Mouse (Mus musculus) urinary bladder, adult 2 months (tissue): ENCODE data around the gene Sp1. TPM values are rescaled to one million over a fixed set of nuclear protein-coding genes. Genes with fewer than 3 reads are reported as not detected.

Experiments
- DNase-seq: peaks from one replicate; pipeline ENCODE4 v3.0.0; 2022; ENCODE audit warnings: low spot score
- polyA plus RNA-seq: library from polyadenylated mRNA; depleted of rRNA; stranded (reverse); fragments of >200 nt; gene quantifications from 2 replicates; pipeline ENCODE4 v1.2.3, GENCODE M21; 2012

The Sp1 gene
- polyA plus RNA-seq, 1 experiment, result 19.1 TPM

DNA sequence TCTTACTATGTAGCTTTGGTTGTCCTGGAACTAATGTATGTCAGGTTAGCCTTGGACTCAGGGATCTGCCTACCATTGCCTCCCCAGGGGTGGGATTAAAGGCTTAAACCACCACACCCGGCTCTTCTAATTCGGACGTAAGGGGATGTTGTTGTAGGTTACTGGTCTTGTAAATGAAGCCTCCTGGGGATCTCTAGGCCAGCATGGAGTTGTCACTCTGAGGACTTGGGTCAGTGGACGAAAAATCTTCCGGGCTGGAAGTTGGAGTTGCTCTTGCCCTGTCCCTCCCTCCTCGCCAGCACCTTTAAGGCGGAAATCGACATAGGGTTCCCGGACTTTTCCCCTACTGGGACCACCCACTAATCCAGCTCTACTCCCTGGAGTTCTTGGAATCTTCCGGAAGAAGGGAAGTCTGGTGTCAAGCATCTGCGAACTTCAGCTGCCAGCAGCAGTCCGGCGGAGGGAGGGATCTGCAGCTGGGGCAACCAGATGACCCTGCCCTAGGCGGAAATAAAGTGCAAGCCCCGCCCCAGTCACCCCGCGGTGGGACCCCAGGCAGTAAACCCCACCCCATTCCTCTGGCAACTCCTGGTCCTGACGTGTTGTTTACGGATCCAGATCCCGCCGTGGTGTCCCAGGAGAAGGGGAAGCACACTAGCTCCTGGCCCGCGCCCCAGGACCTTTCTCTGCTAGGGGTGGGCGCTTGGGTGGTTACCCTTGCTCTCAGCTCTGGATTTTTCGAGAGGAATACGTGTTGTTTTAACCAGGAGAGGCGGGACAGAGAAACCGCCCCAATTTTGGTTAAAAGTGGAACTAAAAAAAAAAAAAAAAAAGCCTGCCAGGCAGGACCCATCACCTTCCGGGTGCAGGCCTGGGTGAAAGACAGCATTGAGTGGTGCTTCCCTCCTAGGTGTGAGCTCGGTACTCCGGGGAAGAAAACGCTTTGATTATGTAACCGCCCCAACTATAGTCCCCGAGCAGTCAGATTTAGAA lies 6.4 kb upstream of the Sp1 start:
- peak; percentile 76 for DNase-seq

DNA sequence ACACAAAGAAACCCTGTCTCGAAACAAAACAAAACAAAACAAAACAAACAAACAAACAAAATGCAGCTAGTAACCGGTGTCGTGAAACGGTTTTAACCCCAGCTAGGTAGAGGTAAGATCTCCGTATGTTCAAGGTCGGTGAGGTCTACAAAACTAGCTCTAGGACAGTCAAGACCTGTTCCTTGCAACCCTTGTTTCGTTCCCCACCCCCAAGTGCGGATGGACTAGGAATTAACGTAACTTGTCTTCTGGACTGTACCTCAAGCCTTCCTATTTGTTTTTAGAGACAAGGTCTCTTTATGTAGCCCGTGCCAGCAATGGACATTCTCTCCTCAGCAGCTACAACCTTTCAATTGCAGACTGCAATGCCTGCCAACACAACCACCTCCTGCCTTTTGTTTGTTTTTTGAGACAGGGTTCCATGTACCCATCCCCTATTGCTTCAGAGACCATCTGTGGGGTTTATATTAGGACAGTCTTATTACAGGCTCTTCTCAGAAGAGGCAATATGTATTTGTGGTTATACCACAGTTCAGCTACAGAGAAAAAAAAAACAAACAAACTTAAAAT lies 5.4 kb upstream of the Sp1 start:
- DNase-seq, result no peak

DNA sequence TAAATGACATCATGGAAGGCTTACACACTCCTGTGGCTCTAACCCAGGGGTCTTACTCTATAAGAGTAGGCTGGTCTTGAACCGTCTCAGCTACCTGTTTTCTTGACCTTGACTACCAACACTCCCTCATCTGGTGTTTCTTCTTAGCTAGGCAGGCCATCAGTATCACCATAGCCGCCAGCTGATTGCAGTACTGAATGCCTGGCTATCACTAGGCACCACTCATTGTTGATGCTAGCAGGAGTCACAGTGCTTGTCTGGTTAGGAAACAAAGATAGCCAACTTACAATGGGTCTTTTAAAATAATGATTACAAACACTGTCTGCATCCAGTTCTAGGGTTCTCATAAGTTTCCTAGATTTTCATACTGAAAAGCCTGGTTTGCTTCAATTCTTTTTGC lies 4.7 kb upstream of the Sp1 start:
- no peak for DNase-seq

DNA sequence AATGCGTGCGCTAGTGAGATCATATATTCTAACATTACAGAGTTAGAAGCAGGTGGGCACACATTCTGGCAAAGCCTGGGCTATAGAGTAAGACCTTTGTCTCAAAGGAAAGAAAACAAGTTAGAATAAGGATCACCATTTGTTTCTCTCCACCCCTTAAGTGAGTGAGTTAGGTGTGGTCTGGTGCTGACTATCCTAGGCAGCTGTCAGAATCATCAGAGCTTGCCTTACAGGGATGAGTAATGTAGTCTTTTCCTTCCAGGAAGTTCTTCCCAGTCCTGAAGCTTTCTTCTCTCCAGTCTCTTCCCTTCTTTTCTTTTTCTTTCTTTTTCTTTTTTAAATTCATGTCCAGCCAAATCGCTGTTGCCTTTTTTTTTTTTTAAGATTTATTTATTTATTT lies 3.7 kb upstream of the Sp1 start:
- DNase-seq, result no peak

DNA sequence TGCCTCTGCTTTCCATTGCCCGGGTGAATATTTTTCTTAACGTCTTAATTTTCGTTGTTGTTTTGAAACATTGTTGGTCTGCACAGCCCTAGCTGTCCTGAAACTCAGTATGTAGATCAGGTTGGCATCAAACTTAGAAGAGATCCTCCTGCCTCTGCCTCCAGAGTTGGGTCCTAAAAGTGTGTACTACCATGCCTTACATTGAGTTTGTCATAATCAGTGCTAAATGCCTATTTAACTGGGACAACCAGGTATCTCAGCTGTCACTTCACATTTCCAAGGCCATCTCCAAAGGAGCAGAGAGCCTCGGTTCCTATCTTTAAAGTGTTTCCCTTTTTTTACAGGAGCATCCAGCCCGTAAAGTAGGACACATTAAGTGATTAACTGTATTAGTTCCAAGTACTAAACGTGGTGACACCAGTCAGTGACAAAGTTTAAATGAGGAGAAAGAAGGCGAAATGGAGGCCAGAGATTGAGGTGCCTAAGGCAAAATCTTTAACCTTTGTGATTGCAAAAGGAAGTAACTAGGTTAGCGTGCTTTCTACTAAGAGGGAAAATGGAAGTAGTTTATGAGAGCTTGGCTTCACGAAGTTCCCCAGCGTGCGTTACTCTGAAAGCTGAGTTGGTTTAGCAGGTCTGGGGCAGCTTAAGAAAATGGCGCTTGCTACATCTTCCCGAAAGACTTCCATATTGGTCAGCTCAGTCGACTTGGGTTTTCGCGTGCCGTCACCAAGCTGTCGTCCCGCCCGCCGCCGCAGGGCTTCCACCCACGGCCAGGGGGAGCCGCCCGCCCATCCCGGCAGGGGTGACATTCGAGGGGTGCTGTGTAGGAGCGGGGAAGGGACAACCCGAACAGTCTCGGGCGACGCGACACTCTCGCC lies 1.1 kb upstream of the Sp1 start:
- DNase-seq, result no peak

DNA sequence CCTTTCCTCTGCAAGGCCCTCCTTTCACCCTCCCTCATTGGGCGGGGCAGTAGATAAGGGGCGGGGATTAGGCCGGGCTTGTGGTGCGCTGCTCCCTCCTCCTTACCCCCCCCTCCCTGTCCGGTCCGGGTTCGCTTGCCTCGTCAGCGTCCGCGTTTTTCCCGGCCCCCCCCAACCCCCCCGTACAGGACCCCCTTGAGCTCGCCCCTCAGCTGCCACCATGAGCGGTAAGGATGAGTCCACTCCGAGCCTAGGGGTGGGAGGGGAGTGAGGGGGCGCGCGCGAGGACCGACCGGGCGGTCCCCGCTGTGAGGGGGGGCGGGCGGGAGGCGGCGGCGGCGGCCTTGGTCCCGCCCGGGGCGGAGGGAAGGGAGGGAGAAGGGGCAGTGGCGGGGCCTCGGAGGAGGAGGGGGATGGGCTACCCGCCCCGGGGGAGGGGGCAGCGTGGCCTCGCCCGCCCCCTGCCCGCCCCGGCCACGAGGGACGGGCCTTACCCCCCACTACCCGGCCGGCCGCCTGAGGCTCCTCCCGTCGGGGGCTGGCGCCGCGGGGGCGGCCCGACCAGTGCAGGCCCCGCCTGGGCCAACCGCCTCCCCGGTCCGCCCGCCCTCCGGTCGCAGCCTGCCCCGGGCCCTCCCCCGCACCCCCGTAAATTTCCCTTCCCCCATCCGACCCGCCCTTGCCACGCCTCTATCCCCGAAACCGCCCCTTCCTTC lies 411 bp downstream of the Sp1 start:
- peak; percentile 85 for DNase-seq

DNA sequence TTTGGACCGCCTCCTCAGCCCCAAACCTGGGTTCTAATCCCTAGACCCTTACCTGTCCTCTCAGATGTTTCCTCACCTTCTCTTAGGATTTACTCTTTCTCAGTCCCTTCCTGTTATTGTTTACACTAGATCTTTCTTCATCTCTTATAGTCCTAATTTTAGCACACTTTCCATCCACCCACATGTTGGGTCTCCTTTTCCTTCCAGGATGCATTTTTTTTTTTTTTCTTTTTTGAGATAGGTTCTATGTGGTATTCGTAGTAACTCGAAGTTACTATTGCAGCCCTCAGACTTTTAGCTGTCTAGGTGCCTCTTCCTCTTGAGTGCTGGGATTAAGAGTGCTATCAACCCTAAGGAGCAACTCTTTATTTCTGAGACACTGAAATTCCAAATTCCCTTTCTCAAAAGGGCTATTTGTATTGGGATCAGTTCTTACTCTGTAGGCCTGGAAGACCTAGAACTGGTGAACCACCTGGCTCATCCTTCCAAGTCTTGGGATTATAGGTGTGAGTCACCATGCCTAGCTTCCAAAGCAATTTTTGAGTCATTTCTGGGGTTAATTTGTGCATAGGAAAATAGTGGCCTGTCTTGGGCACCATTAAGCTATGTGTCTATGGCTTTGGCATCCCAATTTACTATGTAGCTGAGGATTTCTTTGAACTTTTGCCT lies 1.1 kb downstream of the Sp1 start:
- no peak for DNase-seq

DNA sequence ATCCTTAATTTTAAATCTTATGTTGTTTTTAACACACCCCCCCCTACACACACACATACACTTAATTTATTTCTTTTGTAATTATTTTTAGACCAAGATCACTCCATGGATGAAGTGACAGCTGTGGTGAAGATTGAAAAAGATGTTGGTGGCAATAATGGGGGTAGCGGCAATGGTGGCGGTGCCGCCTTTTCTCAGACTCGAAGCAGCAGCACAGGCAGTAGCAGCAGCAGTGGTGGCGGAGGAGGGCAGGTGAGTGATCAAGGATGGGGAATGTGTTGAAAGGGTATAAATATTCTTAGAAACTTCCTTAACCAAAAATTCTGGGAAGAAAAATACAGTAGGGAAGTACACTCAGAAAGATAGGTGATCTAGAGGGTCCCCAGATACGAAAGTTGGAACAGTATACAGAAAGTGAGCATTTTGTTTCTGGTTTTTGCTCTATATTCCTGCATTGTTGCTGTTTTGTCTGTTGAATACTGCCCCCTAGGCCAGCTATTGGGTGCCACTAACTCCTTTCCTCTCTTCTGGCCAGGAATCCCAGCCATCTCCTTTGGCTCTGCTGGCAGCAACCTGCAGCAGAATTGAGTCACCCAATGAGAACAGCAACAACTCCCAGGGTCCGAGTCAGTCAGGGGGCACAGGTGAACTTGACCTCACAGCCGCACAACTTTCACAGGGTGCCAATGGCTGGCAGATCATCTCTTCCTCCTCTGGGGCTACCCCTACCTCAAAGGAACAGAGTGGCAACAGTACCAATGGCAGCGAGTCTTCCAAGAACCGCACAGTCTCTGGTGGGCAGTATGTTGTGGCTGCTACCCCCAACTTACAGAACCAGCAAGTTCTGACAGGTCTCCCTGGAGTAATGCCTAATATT lies 2.0 kb downstream of the Sp1 start:
- DNase-seq, result no peak

DNA sequence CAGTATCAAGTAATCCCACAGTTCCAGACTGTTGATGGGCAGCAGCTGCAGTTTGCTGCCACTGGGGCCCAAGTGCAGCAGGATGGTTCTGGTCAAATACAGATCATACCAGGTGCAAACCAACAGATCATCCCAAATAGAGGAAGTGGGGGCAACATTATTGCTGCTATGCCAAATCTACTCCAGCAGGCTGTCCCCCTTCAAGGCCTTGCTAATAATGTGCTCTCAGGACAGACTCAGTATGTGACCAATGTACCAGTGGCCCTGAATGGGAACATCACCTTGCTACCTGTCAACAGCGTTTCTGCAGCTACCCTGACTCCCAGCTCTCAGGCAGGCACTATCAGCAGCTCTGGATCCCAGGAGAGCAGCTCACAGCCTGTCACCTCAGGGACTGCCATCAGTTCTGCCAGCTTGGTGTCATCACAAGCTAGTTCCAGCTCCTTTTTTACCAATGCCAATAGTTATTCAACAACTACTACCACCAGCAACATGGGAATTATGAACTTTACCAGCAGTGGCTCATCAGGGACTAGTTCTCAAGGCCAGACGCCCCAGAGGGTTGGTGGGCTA lies 2.7 kb downstream of the Sp1 start:
- no peak for DNase-seq

DNA sequence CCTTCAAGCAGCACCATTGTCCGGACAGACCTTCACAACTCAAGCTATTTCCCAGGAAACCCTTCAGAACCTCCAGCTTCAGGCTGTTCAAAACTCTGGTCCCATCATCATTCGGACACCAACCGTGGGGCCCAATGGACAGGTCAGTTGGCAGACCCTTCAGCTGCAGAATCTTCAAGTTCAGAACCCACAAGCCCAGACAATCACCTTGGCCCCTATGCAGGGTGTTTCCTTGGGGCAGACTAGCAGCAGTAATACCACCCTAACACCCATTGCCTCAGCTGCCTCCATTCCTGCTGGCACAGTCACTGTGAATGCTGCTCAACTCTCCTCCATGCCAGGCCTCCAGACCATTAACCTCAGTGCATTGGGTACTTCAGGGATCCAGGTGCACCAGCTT lies 3.3 kb downstream of the Sp1 start:
- DNase-seq, result no peak

DNA sequence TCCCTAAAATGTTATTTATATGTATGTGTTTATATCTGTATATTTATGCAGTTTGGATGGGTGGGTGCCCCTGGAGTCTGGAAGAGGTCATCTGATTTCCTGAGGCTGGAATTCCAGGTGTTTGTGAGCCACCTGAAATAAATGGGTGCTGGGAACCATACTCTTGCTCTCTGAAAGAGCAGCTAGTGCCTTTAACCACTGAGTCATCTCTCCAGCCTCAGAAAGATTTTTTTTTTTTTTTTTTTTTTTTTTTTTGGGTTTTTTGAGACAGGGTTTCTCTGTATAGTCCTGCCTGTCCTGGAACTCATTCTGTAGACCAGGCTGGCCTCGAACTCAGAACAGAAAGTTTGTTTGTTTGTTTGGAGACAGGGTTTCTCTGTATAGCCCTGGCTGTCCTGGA lies 5.1 kb downstream of the Sp1 start:
- no peak for DNase-seq

DNA sequence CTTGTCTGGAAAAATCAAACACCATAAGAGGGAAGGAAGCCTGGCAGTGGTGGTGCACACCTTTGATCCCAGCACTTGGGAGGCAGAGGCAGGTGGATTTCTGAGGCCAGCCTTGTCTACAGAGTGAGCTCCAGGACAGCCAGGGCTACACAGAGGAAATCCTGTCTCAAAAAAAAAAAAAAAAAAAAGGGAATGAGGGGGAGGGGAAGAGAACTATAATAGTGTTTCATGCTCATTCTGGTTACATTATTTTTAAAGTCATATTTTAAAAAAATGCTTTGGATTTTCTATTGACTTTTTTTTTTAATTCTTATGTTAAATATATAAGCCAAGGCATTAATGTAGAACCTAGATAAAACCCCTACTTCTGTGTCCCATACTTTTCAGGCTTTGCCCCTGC lies 7.7 kb downstream of the Sp1 start:
- no peak for DNase-seq

DNA sequence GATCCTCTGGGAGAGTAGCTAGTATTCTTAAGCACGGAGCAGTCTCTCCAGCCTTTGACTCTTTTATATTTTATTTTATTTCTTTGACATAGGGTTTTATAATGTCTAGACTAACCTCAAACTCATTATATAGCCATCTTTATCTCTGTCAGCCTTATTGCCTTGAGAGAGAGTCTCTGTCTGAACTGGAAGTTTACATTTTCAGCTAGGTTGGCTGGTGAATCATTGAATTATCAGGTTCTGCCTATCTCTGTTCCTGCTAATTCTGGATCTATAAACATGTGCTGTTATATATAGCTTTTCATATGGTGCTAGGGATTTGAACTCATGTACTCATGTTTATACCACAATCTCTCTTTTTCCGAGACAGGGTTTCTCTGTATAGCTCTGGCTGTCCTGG lies 11.6 kb downstream of the Sp1 start:
- DNase-seq, result no peak

DNA sequence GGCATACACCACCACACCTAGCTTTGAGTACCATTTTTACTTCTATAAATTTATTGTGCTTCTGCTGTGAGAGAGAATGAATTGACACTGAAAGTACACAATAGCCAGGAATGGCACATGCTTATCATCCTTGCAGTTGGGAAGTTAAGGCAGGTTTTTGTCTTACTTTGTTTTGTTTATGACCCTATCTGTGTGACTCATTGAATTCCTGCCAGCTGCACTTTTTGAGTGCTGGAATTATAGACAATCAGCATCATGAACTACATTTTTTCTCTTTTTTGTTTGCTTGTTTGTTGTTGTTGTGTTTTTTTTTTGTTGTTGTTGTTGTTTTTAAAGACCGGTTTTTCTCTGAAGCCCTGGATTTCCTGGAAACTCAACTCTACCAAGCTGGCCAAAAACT lies 15.0 kb downstream of the Sp1 start:
- DNase-seq, result no peak

DNA sequence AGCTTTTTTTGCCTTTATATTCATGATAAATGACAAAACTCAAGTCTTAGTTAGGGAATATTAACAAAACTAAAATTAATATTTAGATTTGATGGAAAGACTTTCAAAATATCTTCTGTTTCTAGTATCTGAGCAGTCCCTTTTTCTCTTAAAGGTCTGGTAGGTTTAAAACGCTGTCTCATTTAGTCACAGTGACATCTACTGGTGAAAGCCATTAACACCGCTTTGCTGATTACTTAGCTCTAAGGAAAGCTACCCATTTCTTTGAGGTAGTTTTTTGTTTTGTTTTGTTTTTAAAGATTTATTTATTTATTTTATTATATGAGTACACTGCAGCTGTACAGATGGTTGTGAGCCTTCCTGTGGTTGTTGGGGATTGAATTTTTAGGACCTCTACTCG lies 15.5 kb downstream of the Sp1 start:
- DNase-seq, result no peak

DNA sequence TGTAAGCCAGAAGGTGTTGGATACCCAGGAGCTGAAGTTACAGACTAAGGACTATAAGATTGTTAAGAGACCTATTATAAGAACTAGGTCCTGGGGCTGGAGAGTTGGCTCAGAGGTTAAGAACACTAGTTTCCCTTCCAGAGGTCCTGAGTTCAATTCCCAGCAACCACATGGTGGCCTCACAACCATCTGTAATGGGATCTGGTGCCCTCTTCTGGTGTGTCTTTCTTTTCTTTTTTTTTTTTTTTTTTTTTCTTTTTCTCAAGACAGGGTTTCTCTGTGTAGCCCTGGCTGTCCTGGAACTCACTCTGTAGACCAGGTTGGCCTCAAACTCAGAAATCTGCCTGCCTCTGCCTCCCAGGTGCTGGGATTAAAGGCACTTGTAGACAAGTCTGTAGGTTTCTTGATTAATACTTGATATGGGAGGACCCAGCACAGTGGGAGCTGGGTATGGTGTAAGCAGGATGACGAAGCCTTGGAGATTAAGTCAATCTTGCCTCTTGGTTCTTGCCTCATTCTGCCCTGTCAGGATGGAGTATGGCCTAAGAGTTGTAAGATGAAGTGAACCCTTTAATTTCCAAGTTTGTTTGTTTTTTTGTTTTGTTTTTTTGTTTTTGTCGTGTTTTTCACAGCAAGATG lies 17.8 kb downstream of the Sp1 start:
- DNase-seq, result no peak

DNA sequence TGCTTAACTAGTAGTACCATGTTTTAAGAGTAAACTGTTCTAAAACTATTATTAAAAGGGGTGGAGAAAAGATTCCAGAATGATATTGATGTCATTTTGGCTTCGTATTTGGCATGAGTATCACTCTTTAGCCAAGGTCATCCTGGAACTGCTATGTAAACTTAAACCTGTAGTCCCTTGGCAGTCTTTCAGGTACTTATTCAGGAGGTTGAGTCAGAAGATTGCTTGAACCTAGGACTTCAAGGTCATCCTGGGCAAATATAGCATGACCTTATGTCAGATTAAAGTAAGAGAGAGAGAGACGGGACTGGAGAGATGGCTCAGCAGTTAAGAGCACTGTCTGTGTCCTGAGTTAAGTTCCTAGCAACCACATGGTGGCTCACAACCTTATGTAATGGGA lies 18.7 kb downstream of the Sp1 start:
- no peak for DNase-seq

DNA sequence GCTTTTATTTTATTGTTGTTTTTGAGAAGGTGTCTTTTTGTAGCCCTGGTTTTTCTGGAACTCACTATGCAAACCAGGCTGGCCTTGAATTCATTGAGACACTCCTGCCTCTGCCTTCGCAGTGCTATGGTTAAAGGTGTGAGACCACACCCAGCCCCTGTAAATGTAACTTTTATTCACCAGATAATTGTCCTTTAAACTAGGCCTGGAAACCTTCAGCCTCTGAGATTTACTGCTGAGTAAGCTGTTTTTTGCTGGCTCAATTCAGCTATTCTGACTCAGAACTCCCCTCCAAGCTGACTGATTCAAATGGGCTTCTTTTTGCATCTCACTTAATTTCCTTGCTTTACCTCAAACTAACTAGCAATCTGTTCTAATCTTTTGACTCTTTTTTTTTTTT lies 21.0 kb downstream of the Sp1 start:
- no peak for DNase-seq

DNA sequence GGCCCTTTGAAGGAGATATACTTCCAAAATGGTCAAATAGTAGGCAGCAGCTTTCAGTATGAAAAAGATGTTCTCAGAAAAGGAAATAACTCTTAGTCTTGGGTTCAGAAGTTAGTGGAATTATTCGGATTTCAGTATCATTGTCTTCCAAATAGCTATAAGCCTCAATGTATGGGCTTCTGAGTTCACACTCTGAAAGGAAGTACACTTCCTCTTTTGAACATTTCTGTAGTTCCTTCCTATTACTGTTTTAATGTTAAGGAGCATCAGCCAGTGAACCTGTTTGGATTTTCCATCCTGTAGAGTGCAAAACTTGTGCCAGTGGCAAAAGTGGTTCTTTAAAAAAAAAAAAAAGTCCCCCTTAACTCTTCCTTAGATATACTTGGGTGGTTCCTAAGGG lies 26.1 kb downstream of the Sp1 start:
- no peak for DNase-seq
